Comparison of ENCODE assay signal across 17 mouse cellular contexts in genomic region chr1:158697859-158698569, GRCm38 (mm10).
"Had no signal": no experiment of that assay in that cellular context is flagged by ENCODE, and none has a peak within 500 bp of the region (broad histone marks: within the 10 kb centered on the region; RNA-seq: fewer than 3 reads in every experiment).

No protein-coding gene starts in this region.

- DNase-seq: liver, postnatal 0 days; lung, adult 2 months; lung, postnatal 14 days; lung, postnatal 36 days; right cerebral cortex, postnatal 14 days; thymus, postnatal 14 days; thymus, postnatal 36 days had no signal

- H3K4me2 ChIP-seq: lung, embryonic 15.5 days; midbrain, embryonic 11.5 days; midbrain, embryonic 13.5 days; midbrain, embryonic 15.5 days; neural tube, embryonic 12.5 days; stomach, embryonic 15.5 days had no signal

- H3K36me3 ChIP-seq: lung, embryonic 15.5 days; midbrain, embryonic 13.5 days; midbrain, embryonic 15.5 days; neural tube, embryonic 12.5 days; stomach, embryonic 15.5 days had no signal

- H3K9me3 ChIP-seq: lung, embryonic 15.5 days; midbrain, embryonic 13.5 days; midbrain, embryonic 15.5 days; neural tube, embryonic 12.5 days; stomach, embryonic 15.5 days had no signal

- ATAC-seq: liver, postnatal 0 days; lung, postnatal 0 days; midbrain, embryonic 13.5 days; midbrain, embryonic 15.5 days had no signal

- H3K4me1 ChIP-seq: lung, embryonic 15.5 days; megakaryocyte, embryonic 14.5 days; midbrain, embryonic 13.5 days; midbrain, embryonic 15.5 days; neural tube, embryonic 12.5 days; stomach, embryonic 15.5 days had no signal

- H3K9ac ChIP-seq: liver, postnatal 0 days; lung, embryonic 15.5 days; midbrain, embryonic 13.5 days; midbrain, embryonic 15.5 days; neural tube, embryonic 12.5 days; stomach, embryonic 15.5 days had no signal

- H3K27ac ChIP-seq: lung, embryonic 15.5 days; macrophage; midbrain, embryonic 13.5 days; midbrain, embryonic 15.5 days; neural tube, embryonic 12.5 days; stomach, embryonic 15.5 days; stomach, postnatal 0 days had no signal

- H3K27me3 ChIP-seq: lung, embryonic 15.5 days; megakaryocyte, embryonic 14.5 days; midbrain, embryonic 13.5 days; midbrain, embryonic 15.5 days; neural tube, embryonic 12.5 days; stomach, embryonic 15.5 days had no signal

- H3K4me3 ChIP-seq: lung, embryonic 15.5 days; megakaryocyte, embryonic 14.5 days; midbrain, embryonic 13.5 days; midbrain, embryonic 15.5 days; neural tube, embryonic 12.5 days; stomach, embryonic 15.5 days had no signal
